Mouse (Mus musculus) kidney, postnatal 36 days (tissue): ENCODE data around the gene Mdh2.
A peak's percentile ranks its signal among the peaks of the same experiment; 100 is the strongest.

Source experiments
- DNase-seq, 2 experiments: peaks; one replicate each; pipeline ENCODE4 v3.0.0; 2021 to 2022; ENCODE audit warnings: mixed read lengths in 2 of 2

The Mdh2 gene

GRCm38 (mm10) chr5:135777796-135778470 lies 347 bp upstream of the Mdh2 start, which contains the start of gene Styxl1:
Gene Styxl1 (minus strand): TSS chr5:135778385.
- peak in 1 of 2 experiments; percentile 49 for DNase-seq

GRCm38 (mm10) chr5:135780331-135780730 lies 2.1 kb downstream of the Mdh2 start:
- DNase-seq = no peak

- DNase-seq = peak in 1 of 2 experiments; percentile 23
Measured at GRCm38 (mm10) chr5:135782901-135783300, 4.6 kb downstream of the Mdh2 start.

- peak; percentile 83 to 92 for DNase-seq
Measured at GRCm38 (mm10) chr5:135793996-135794858, 15.9 kb downstream of the Mdh2 start.

- no peak for DNase-seq
Measured at GRCm38 (mm10) chr5:135794859-135795181, 16.5 kb downstream of the Mdh2 start.

GRCm38 (mm10) chr5:135799746-135800145 lies 21.5 kb downstream of the Mdh2 start:
- peak in 1 of 2 experiments; percentile 25 for DNase-seq

GRCm38 (mm10) chr5:135800927-135801326 lies 22.6 kb downstream of the Mdh2 start:
- no peak for DNase-seq

- no peak for DNase-seq
Measured at GRCm38 (mm10) chr5:135802641-135803040, 24.4 kb downstream of the Mdh2 start.

- DNase-seq = peak in 1 of 2 experiments; percentile 15
Measured at GRCm38 (mm10) chr5:135803135-135803534, 24.9 kb downstream of the Mdh2 start.

- no peak for DNase-seq
Measured at GRCm38 (mm10) chr5:135803676-135804075, 25.4 kb downstream of the Mdh2 start.

GRCm38 (mm10) chr5:135804735-135805134 lies 26.5 kb downstream of the Mdh2 start:
- DNase-seq = no peak

GRCm38 (mm10) chr5:135806555-135807262 lies 28.4 kb downstream of the Mdh2 start, which contains the start of gene Srrm3:
Gene Srrm3 (plus strand): TSS chr5:135806890.
- DNase-seq = peak; percentile 87 to 95

- DNase-seq = no peak
Measured at GRCm38 (mm10) chr5:135807263-135807637, 29.0 kb downstream of the Mdh2 start.

GRCm38 (mm10) chr5:135812991-135813390 lies 34.7 kb downstream of the Mdh2 start:
- DNase-seq = no peak

GRCm38 (mm10) chr5:135818491-135818890 lies 40.2 kb downstream of the Mdh2 start:
- no peak for DNase-seq

GRCm38 (mm10) chr5:135822316-135822944 lies 44.1 kb downstream of the Mdh2 start:
- DNase-seq = no peak

GRCm38 (mm10) chr5:135824517-135824916 lies 46.2 kb downstream of the Mdh2 start:
- no peak for DNase-seq

GRCm38 (mm10) chr5:135826225-135826624 lies 47.9 kb downstream of the Mdh2 start:
- no peak for DNase-seq

GRCm38 (mm10) chr5:135829381-135829780 lies 51.1 kb downstream of the Mdh2 start:
- DNase-seq = peak; percentile 4 to 42

- no peak for DNase-seq
Measured at GRCm38 (mm10) chr5:135832729-135833128, 54.4 kb downstream of the Mdh2 start.

GRCm38 (mm10) chr5:135834769-135835491 lies 56.6 kb downstream of the Mdh2 start:
- DNase-seq = peak; percentile 39 to 71

- no peak for DNase-seq
Measured at GRCm38 (mm10) chr5:135835492-135835858, 57.2 kb downstream of the Mdh2 start.
